Mouse (Mus musculus): Measurements from ENCODE around the gene Trim12a.
"Not testable (repeated sequence)": the region's sequence is repeated elsewhere in the genome, so short reads cannot be mapped to it uniquely, and the experiment has no call there.

DNA sequence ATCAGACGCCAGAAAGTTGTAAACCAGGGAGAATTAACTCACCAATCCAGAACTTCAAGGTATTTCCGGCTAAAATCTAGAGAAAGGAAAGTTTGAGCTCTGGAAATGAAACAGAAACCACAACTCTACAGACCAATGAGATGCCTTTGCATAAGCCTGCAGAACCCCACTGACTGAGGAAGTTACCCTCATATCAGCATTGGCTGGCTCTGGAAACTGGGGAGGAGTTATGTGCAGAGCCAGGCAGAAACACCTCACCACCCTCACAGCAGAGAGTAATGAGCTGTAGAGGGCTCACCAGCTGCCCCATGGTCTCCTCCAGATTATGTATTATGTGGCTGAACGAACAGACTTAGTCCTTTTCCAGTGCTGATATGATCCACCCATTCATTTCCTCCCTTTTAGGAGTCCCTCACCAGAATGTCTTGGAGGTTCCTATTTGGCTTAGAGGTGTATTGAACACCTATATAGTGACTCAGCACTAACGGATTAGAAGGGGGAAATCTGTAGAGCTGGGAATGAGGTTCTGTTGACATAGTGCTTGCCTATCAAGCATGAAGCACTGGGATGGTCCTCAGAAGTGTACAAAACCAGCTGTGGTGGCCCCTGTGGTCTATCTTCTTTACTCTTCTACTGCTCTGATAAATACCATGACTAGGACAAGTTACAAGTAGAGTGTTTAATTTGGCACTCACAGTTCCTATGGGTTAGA, at the start of gene Trim12a:
- not testable (repeated sequence) for TF ChIP-seq CTCF (IDR thresholded peaks at IDR 0.05; ENCODE audit: control insufficient read depth, insufficient read depth, low read length); POLR2A (IDR thresholded peaks at IDR 0.05; ENCODE audit: borderline replicate concordance, control insufficient read depth, low read depth, low read length)

All from bone marrow, adult 2 months (tissue).